Mouse (Mus musculus): ENCODE data around the gene Taf1c.
A peak's percentile ranks its signal among the peaks of the same experiment; 100 is the strongest.

Taf1c gene

GRCm38 (mm10) chr8:119572411-119572810, 32.6 kb downstream of the Taf1c start:
- no peak for DNase-seq (ENCODE audit: low read depth)

GRCm38 (mm10) chr8:119571135-119571534, 33.9 kb downstream of the Taf1c start:
- peak; percentile 37 for DNase-seq (ENCODE audit: low read depth)

- no peak for DNase-seq (ENCODE audit: low read depth)
These were observed 35.1 kb downstream of the Taf1c start for GRCm38 (mm10) chr8:119569881-119570280.

GRCm38 (mm10) chr8:119568951-119569350, 36.1 kb downstream of the Taf1c start:
- DNase-seq (ENCODE audit: low read depth), result no peak

GRCm38 (mm10) chr8:119568251-119568650, 36.8 kb downstream of the Taf1c start:
- no peak for DNase-seq (ENCODE audit: low read depth)

- no peak for DNase-seq (ENCODE audit: low read depth)
These were observed 38.7 kb downstream of the Taf1c start for GRCm38 (mm10) chr8:119566367-119566766.

- no peak for DNase-seq (ENCODE audit: low read depth)
These were observed 41.2 kb downstream of the Taf1c start for GRCm38 (mm10) chr8:119563849-119564251.

GRCm38 (mm10) chr8:119559402-119559720, 45.7 kb downstream of the Taf1c start:
- DNase-seq (ENCODE audit: low read depth), result no peak

GRCm38 (mm10) chr8:119558603-119559401, 46.2 kb downstream of the Taf1c start, which contains the start of gene Mbtps1:
Gene Mbtps1, minus strand, starts transcription at chr8:119558735.
- peak; percentile 97 for DNase-seq (ENCODE audit: low read depth)

- DNase-seq (ENCODE audit: low read depth), result peak; percentile 75
These were observed 47.0 kb downstream of the Taf1c start for GRCm38 (mm10) chr8:119557821-119558602.

- peak; percentile 60 for DNase-seq (ENCODE audit: low read depth)
These were observed 47.9 kb downstream of the Taf1c start for GRCm38 (mm10) chr8:119557132-119557531.

- no peak for DNase-seq (ENCODE audit: low read depth)
These were observed 49.2 kb downstream of the Taf1c start for GRCm38 (mm10) chr8:119555861-119556260.

GRCm38 (mm10) chr8:119552967-119553366, 52.1 kb downstream of the Taf1c start:
- no peak for DNase-seq (ENCODE audit: low read depth)

- peak; percentile 21 for DNase-seq (ENCODE audit: low read depth)
These were observed 56.4 kb downstream of the Taf1c start for GRCm38 (mm10) chr8:119548560-119549113.

Data from 416B (cell line).